ENCODE assay signal across 8 mouse cellular contexts in the genomic region with DNA sequence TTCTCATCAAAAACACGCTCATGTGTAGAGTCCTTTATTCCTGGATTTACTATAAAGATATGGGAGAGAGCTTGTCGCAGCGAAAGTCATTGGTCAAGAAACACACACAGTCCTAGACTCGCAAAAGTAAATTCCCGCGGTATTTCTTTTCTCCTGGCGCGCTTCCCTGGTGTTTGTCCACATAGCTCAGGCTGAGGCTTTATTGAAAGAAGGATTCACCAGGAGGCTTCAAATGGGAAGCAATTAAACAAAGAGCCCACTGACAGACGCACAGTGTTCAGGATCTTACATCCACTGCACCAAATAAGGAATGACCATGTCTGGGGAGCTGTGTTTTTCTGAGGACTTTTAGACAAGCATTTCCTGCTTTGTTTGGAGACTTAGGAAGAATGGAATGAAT.
DNase-seq lines count a peak whose midpoint lies in the region; ATAC-seq lines count a peak whose summit lies in the region.

No protein-coding gene starts in this region.

- peaks cover 48% of the 10 kb centered on the region for H3K4me1 ChIP-seq in embryonic facial prominence, embryonic 10.5 days
- 0 out of 2 replicates have a peak, but pooled peaks cover 5% of the 10 kb centered on the region for H3K4me1 ChIP-seq in hindbrain, embryonic 14.5 days (replicated peaks; ENCODE audit: control insufficient read depth, insufficient read depth, low read length)
- peaks cover 12% of the 10 kb centered on the region for H3K4me1 ChIP-seq in midbrain, embryonic 10.5 days

- intact Hi-C loops in gastrocnemius, postnatal 14 days (cut with DNase I; ENCODE audit: low total_unique reads), result no loop called here

- H3K27me3 ChIP-seq in embryonic facial prominence, embryonic 10.5 days (replicated peaks; ENCODE audit: low read depth, poor library complexity, severe bottlenecking), result no peaks in the 10 kb centered on the region
- H3K27me3 ChIP-seq in hindbrain, embryonic 14.5 days (ENCODE audit: control insufficient read depth, insufficient read depth, low read length), result no peaks in the 10 kb centered on the region
- H3K27me3 ChIP-seq in midbrain, embryonic 10.5 days (ENCODE audit: low read depth, poor library complexity, severe bottlenecking), result no peaks in the 10 kb centered on the region

- no peak overlapping the region for H3K4me2 ChIP-seq in hindbrain, embryonic 14.5 days (replicated peaks)

- peak; percentile 51; the same call in 1 of the 2 replicates for ATAC-seq in hindbrain, embryonic 14.5 days (ENCODE audit: low FRiP score)

- peak overlapping the region; percentile 77 for H3K27ac ChIP-seq in embryonic facial prominence, embryonic 10.5 days (replicated peaks)
- H3K27ac ChIP-seq in hindbrain, embryonic 14.5 days, result no peak overlapping the region
- peak overlapping the region; percentile 29 for H3K27ac ChIP-seq in midbrain, embryonic 10.5 days (replicated peaks)

- no peaks in the 10 kb centered on the region for H3K36me3 ChIP-seq in embryonic facial prominence, embryonic 10.5 days (replicated peaks)
- H3K36me3 ChIP-seq in hindbrain, embryonic 14.5 days (replicated peaks; ENCODE audit: control insufficient read depth, insufficient read depth), result no peaks in the 10 kb centered on the region
- no peaks in the 10 kb centered on the region for H3K36me3 ChIP-seq in midbrain, embryonic 10.5 days

- no peaks in the 10 kb centered on the region for H3K9me3 ChIP-seq in embryonic facial prominence, embryonic 10.5 days
- H3K9me3 ChIP-seq in hindbrain, embryonic 14.5 days (ENCODE audit: control insufficient read depth, low read length), result no peaks in the 10 kb centered on the region
- no peaks in the 10 kb centered on the region for H3K9me3 ChIP-seq in midbrain, embryonic 10.5 days (replicated peaks)

- no peak overlapping the region for H3K4me3 ChIP-seq in embryonic facial prominence, embryonic 10.5 days
- H3K4me3 ChIP-seq in hindbrain, embryonic 14.5 days (replicated peaks; ENCODE audit: low read length), result no peak overlapping the region
- no peak overlapping the region for H3K4me3 ChIP-seq in midbrain, embryonic 10.5 days

- peak; percentile 5 for DNase-seq in gastrocnemius, postnatal 14 days
- no peak for DNase-seq in gastrocnemius, postnatal 25 days
- peak; percentile 31 for DNase-seq in embryonic facial prominence, embryonic 10.5 days (ENCODE audit: low spot score)
- peak; percentile 37 for DNase-seq in hindbrain, embryonic 14.5 days (ENCODE audit: low spot score)
- DNase-seq in midbrain, embryonic 10.5 days (ENCODE audit: low spot score), result peak; percentile 24
- DNase-seq in cerebellum, adult 9-11 months, result no peak
- no peak for DNase-seq in right cerebral cortex, postnatal 25 days
- no peak for DNase-seq in frontal cortex, adult 2 months (ENCODE audit: extremely low spot score in 1 of 2, low spot score in 1 of 2)

- WGBS in embryonic facial prominence, embryonic 10.5 days, result 33% methylated on average over 9 of the region's 9 CpGs
- WGBS in hindbrain, embryonic 14.5 days, result 38% methylated on average over 9 of the region's 9 CpGs
- WGBS in midbrain, embryonic 10.5 days, result 43% methylated on average over 9 of the region's 9 CpGs

- H3K9ac ChIP-seq in hindbrain, embryonic 14.5 days, result no peak overlapping the region

Comparison
In these comparisons a context has a peak if more than half of its experiments do, and no peak if none do; other contexts are left out.
1. DNase-seq: peak in gastrocnemius, postnatal 14 days (single experiment), embryonic facial prominence, embryonic 10.5 days (single experiment), hindbrain, embryonic 14.5 days (single experiment) and midbrain, embryonic 10.5 days (single experiment); none in gastrocnemius, postnatal 25 days (single experiment), cerebellum, adult 9-11 months (single experiment), right cerebral cortex, postnatal 25 days (single experiment) and frontal cortex, adult 2 months (0 of 2).